Mouse (Mus musculus): ENCODE data around the gene Gm16381.
"Not testable (repeated sequence)": the region's sequence is repeated elsewhere in the genome, so short reads cannot be mapped to it uniquely, and the experiment has no call there.

Gm16381 gene

DNA sequence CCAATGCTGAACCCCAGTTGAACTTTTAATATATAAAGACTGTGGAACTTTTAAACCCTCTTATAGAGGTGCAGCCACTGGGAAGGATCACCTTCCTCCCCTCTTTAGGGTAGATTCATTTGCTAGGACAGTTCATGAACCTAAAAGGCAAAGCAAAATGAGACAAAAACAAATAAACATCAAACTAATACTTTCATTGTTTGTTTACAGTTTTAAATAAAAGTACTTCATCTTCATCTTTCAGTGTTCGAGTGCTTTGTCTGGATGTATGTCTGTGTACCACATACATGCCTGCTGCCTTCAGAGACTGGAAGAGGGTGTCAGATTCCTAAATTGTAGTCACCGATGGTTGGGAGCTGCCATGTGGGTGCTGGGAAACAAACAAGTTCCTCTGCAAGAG lies at the start of gene Gm16381:
Gene Gm16381, minus strand, starts transcription at position 101 of the 400 bp plus-strand sequence.
- not testable (repeated sequence) for DNase-seq (ENCODE audit: low spot score in 2 of 2)

- DNase-seq (ENCODE audit: low spot score in 2 of 2): not testable (repeated sequence)
Observed at GRCm38 (mm10) chr12:87652916-87653703, 8.7 kb upstream of the Gm16381 start.

DNA sequence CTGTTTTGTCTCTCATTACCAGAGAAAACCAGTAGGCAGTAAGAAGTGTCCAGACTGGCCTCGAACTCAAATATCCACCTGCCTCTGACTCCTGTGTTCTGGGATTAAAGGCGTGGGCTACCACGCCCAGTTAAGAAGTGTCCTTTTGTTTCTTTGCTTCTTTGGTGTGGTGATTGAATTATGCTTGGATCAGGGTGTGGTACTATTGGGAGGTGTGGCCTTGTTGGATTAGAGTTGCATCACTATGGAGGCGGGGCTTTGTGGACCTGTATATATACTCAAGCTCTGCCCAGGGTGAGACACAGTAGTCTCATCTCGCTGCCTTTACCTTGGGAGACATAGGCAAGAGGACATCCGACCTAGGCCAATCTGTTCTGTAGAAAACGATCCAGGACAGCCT lies 25.9 kb downstream of the Gm16381 start, which contains the start of gene Gm4027:
Gene Gm4027, plus strand, starts transcription at position 301 of the 400 bp plus-strand sequence.
- DNase-seq (ENCODE audit: low spot score in 2 of 2): not testable (repeated sequence)

DNA sequence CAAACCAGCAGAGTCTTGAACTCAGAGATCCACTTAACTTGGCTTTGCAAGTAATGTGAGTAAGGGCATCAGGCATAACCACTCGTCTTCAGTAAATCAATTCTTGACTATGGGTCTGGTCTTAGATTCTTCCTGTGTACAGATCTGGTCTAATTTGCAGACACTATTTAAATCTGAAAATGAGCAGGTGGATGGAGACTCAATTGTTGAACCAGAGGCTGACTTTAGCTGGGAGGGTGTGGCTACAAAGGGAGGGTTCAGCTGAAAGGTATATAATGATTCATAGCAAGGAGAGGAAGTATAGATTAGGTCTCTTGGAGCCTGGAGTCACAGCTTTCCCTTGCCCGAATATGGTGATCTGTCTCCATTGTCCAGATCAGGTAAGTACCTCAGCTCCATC lies 42.0 kb downstream of the Gm16381 start, which contains the start of gene Oog1:
Gene Oog1, plus strand, starts transcription at position 301 of the 400 bp plus-strand sequence.
- not testable (repeated sequence) for DNase-seq (ENCODE audit: low spot score in 2 of 2)

DNA sequence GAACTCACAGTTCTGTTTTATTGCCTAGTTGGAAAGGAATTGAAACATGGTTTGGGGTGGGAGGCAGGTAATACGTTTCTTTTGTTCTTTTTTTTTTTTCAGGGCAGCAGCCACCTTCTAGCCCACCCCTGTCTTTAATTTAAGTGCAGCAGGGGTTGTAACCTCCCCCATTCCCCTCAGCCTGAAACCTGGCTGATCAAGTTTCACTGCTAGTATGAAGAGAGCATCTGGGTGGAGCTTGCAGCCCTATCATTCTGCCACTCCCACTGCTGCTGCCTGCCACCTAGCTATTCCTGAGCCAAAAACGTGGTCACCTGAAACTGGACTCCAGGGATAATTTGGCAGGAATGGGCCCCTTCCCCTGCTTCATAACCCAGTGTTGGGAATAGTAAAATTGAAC lies 43.0 kb downstream of the Gm16381 start:
- not testable (repeated sequence) for DNase-seq (ENCODE audit: low spot score in 2 of 2)
